ENCODE assay signal across 8 mouse cellular contexts in genomic region chr11:55378371-55378770, GRCm38 (mm10). TPM values are rescaled to one million over a fixed set of nuclear protein-coding genes. Genes with fewer than 3 reads are reported as not detected.
A peak's percentile ranks its signal among the peaks of the same experiment; 100 is the strongest.
DNase-seq lines count a peak whose midpoint lies in the region; ATAC-seq lines count a peak whose summit lies in the region.

No protein-coding gene starts in this region.

- H3K36me3 ChIP-seq in limb, embryonic 15.5 days = no peaks in the 10 kb centered on the region
- no peaks in the 10 kb centered on the region for H3K36me3 ChIP-seq in stomach, embryonic 14.5 days (ENCODE audit: control insufficient read depth, insufficient read depth, low read length)

- intact Hi-C loops in gastrocnemius, postnatal 14 days (cut with DNase I; ENCODE audit: low total_unique reads) = loop anchor here (5.0 kb wide), 1 partner anchor 116 kb away; no protein-coding TSS in a partner anchor

- peak overlapping the region; percentile 43 for H3K27ac ChIP-seq in limb, embryonic 15.5 days
- H3K27ac ChIP-seq in stomach, embryonic 14.5 days (ENCODE audit: low read length) = no peak overlapping the region

- H3K4me3 ChIP-seq in limb, embryonic 15.5 days = no peak overlapping the region
- H3K4me3 ChIP-seq in stomach, embryonic 14.5 days (ENCODE audit: low read depth, low read length) = no peak overlapping the region

- DNase-seq in adrenal gland, postnatal 10 days = peak; percentile 80
- no peak for DNase-seq in adrenal gland, adult 8-10 months
- peak; percentile 72 for DNase-seq in MN1 (ENCODE audit: low spot score)
- DNase-seq in gastrocnemius, postnatal 14 days = peak; percentile 89
- peak; percentile 45 for DNase-seq in kidney, adult 9 months
- no peak for DNase-seq in thymus, postnatal 36 days

- 31% methylated on average over 5 of the region's 5 CpGs for WGBS in limb, embryonic 15.5 days
- 42% methylated on average over 5 of the region's 5 CpGs for WGBS in stomach, embryonic 14.5 days

- H3K9ac ChIP-seq in limb, embryonic 15.5 days = no peak overlapping the region
- H3K9ac ChIP-seq in stomach, embryonic 14.5 days (replicated peaks; ENCODE audit: low read depth, low read length) = no peak overlapping the region

- H3K27me3 ChIP-seq in limb, embryonic 15.5 days = no peaks in the 10 kb centered on the region
- no peaks in the 10 kb centered on the region for H3K27me3 ChIP-seq in stomach, embryonic 14.5 days (ENCODE audit: control insufficient read depth, insufficient read depth, low read length)

- ATAC-seq in limb, embryonic 15.5 days (ENCODE audit: insufficient number of reproducible peaks, low FRiP score, low TSS enrichment, low read depth) = peak; percentile 76
- ATAC-seq in stomach, embryonic 14.5 days (ENCODE audit: insufficient number of reproducible peaks, insufficient read depth, low FRiP score, low read depth) = peak; percentile 50; the same call in 1 of the 2 replicates

- H3K9me3 ChIP-seq in limb, embryonic 15.5 days = no peaks in the 10 kb centered on the region
- no peaks in the 10 kb centered on the region for H3K9me3 ChIP-seq in stomach, embryonic 14.5 days (ENCODE audit: control insufficient read depth, low read depth, low read length)

- no peak overlapping the region for H3K4me2 ChIP-seq in limb, embryonic 15.5 days
- no peak overlapping the region for H3K4me2 ChIP-seq in stomach, embryonic 14.5 days (replicated peaks; ENCODE audit: low read depth, low read length)

- peaks cover 30% of the 10 kb centered on the region for H3K4me1 ChIP-seq in limb, embryonic 15.5 days
- H3K4me1 ChIP-seq in stomach, embryonic 14.5 days (ENCODE audit: control insufficient read depth, insufficient read depth, low read length) = peaks cover 5% of the 10 kb centered on the region; the same call in 1 of the 2 replicates

RNA-seq across cellular contexts. Expression of gene Fat2, which starts 42.0 kb away (rescaled TPM):
- under 1 TPM; 0.03 to 0.09 TPM for total RNA-seq in adrenal gland, postnatal 10 days (2021)
- under 1 TPM; 0.03 to 0.08 (median 0.06) TPM for total RNA-seq in adrenal gland, adult 8-10 months (2022)
- under 1 TPM; 0.07 to 0.18 TPM for total RNA-seq in gastrocnemius, postnatal 14 days (2021)
- polyA plus RNA-seq in limb, embryonic 15.5 days (2015; fragmentation: Nextera tagmentation; extraction: Ambion mirVana) = 0.99 and 1.1 TPM in 2 replicates
- polyA plus RNA-seq in stomach, embryonic 14.5 days (2014; fragmentation: Nextera tagmentation; extraction: Ambion mirVana) = 1.2 and 1.3 TPM in 2 replicates

RNA-seq across cellular contexts. Expression of gene Sparc, which starts 44.6 kb away (rescaled TPM):
- 1,000 to 10,000 TPM; 2,122 to 2,491 TPM for total RNA-seq in adrenal gland, postnatal 10 days (2021)
- total RNA-seq in adrenal gland, adult 8-10 months (2022) = 1,000 to 10,000 TPM; 1,201 to 2,025 (median 1,729) TPM
- 1,000 to 10,000 TPM; 1,630 to 1,800 TPM for total RNA-seq in gastrocnemius, postnatal 14 days (2021)
- polyA plus RNA-seq in limb, embryonic 15.5 days (2015; fragmentation: Nextera tagmentation; extraction: Ambion mirVana) = 3,190 and 4,050 TPM in 2 replicates
- polyA plus RNA-seq in stomach, embryonic 14.5 days (2014; fragmentation: Nextera tagmentation; extraction: Ambion mirVana) = 1,638 and 1,722 TPM in 2 replicates

Comparison
In these comparisons a context has a peak if more than half of its experiments do, and no peak if none do; other contexts are left out.
1. DNase-seq: peak in adrenal gland, postnatal 10 days (single experiment), MN1 (single experiment), gastrocnemius, postnatal 14 days (single experiment) and kidney, adult 9 months (single experiment); none in adrenal gland, adult 8-10 months (single experiment) and thymus, postnatal 36 days (0 of 2).